Mouse (Mus musculus) naive thymus-derived CD4-positive, alpha-beta T cell, adult 2 months (primary cell): ENCODE results near the gene Arid1b.

Experiments used
- DNase-seq: peaks from one replicate; pipeline ENCODE4 v3.0.0-alpha.2; 2011; ENCODE audit warnings: low read depth

Arid1b gene

GRCm38 (mm10) chr17:5213441-5213840 lies 219.3 kb downstream of the Arid1b start:
- no peak for DNase-seq

GRCm38 (mm10) chr17:5215352-5215751 lies 221.2 kb downstream of the Arid1b start:
- DNase-seq, result no peak

- no peak for DNase-seq
Measured at GRCm38 (mm10) chr17:5216965-5217546, 222.9 kb downstream of the Arid1b start.

- no peak for DNase-seq
Measured at GRCm38 (mm10) chr17:5217852-5218845, 224.0 kb downstream of the Arid1b start.

GRCm38 (mm10) chr17:5218955-5219557 lies 224.9 kb downstream of the Arid1b start:
- DNase-seq, result no peak

GRCm38 (mm10) chr17:5221041-5221440 lies 226.9 kb downstream of the Arid1b start:
- no peak for DNase-seq

- no peak for DNase-seq
Measured at GRCm38 (mm10) chr17:5221558-5221957, 227.4 kb downstream of the Arid1b start.

- DNase-seq, result no peak
Measured at GRCm38 (mm10) chr17:5222827-5223226, 228.7 kb downstream of the Arid1b start.

GRCm38 (mm10) chr17:5224932-5225331 lies 230.8 kb downstream of the Arid1b start:
- DNase-seq, result no peak

GRCm38 (mm10) chr17:5227136-5227535 lies 233.0 kb downstream of the Arid1b start:
- no peak for DNase-seq

GRCm38 (mm10) chr17:5227950-5228615 lies 234.0 kb downstream of the Arid1b start:
- no peak for DNase-seq

- DNase-seq, result no peak
Measured at GRCm38 (mm10) chr17:5228616-5229250, 234.6 kb downstream of the Arid1b start.

- DNase-seq, result no peak
Measured at GRCm38 (mm10) chr17:5230063-5230462, 235.9 kb downstream of the Arid1b start.

GRCm38 (mm10) chr17:5232180-5232579 lies 238.0 kb downstream of the Arid1b start:
- no peak for DNase-seq

- DNase-seq, result no peak
Measured at GRCm38 (mm10) chr17:5233991-5234390, 239.9 kb downstream of the Arid1b start.

GRCm38 (mm10) chr17:5235057-5235456 lies 240.9 kb downstream of the Arid1b start:
- DNase-seq, result no peak

GRCm38 (mm10) chr17:5237765-5238164 lies 243.6 kb downstream of the Arid1b start:
- DNase-seq, result no peak

- peak; percentile 74 for DNase-seq
Measured at GRCm38 (mm10) chr17:5238387-5239245, 244.5 kb downstream of the Arid1b start.

- DNase-seq, result no peak
Measured at GRCm38 (mm10) chr17:5244526-5244925, 250.4 kb downstream of the Arid1b start.

- no peak for DNase-seq
Measured at GRCm38 (mm10) chr17:5246688-5247087, 252.6 kb downstream of the Arid1b start.

- DNase-seq, result no peak
Measured at GRCm38 (mm10) chr17:5247247-5247646, 253.1 kb downstream of the Arid1b start.
